Mouse (Mus musculus) midbrain, embryonic 14.5 days (tissue): ENCODE measurements around the gene Maco1. TPM values are rescaled to one million over a fixed set of nuclear protein-coding genes. Genes with fewer than 3 reads are reported as not detected.

Experiments
- ATAC-seq: fragments of 200-750 bp; cut with Nextera tagmentation; 2 replicates; pipeline ENCODE4 v1.8.0; 2017; ENCODE audit warnings: moderate number of reproducible peaks, moderate library complexity; ENCODE audit not compliant: low FRiP score, low TSS enrichment
- DNase-seq: peaks from one replicate; pipeline ENCODE4 v3.0.0-alpha.2; 2015
- H3K27ac ChIP-seq: fragments of 300-500 bp; sonication (generic); replicated peaks from 2 replicates; pipeline ENCODE4 v1.5.1; 2014; ENCODE audit warnings: mild to moderate bottlenecking, low read depth, low read length, moderate library complexity
- H3K27me3 ChIP-seq: fragments of 300-500 bp; sonication (generic); 2 replicates; pipeline ENCODE4 v1.6.1; 2014; ENCODE audit warnings: low read length, control low read depth, mixed read lengths; ENCODE audit not compliant: control insufficient read depth, insufficient read depth
- H3K36me3 ChIP-seq: fragments of 300-500 bp; sonication (generic); 2 replicates; pipeline ENCODE4 v1.6.1; 2014; ENCODE audit warnings: low read length, control low read depth; ENCODE audit not compliant: control insufficient read depth, insufficient read depth
- H3K4me1 ChIP-seq: fragments of 300-500 bp; sonication (generic); 2 replicates; pipeline ENCODE4 v1.6.1; 2014; ENCODE audit warnings: mild to moderate bottlenecking, antibody characterized with exemption, low read length, control low read depth; ENCODE audit not compliant: control insufficient read depth, insufficient read depth
- H3K4me2 ChIP-seq: fragments of 300-500 bp; sonication (generic); 2 replicates; pipeline ENCODE4 v1.6.1; 2014; ENCODE audit warnings: mild to moderate bottlenecking, low read length, moderate library complexity
- H3K4me3 ChIP-seq: fragments of 300-500 bp; sonication (generic); replicated peaks from 2 replicates; pipeline ENCODE4 v1.5.1; 2014; ENCODE audit warnings: low read depth, low read length
- H3K9ac ChIP-seq: fragments of 300-500 bp; sonication (generic); replicated peaks from 2 replicates; pipeline ENCODE4 v1.6.1; 2014; ENCODE audit warnings: mild to moderate bottlenecking, low read length, moderate library complexity
- H3K9me3 ChIP-seq: fragments of 300-500 bp; sonication (generic); 2 replicates; pipeline ENCODE4 v1.6.1; 2016; ENCODE audit warnings: low read length, control low read depth, mixed read lengths; ENCODE audit not compliant: control insufficient read depth
- WGBS: fragments of 180-500 bp; shearing (Covaris S2); extraction: QIAGEN DNeasy Blood & Tissue Kit; methylation state at CpG from one replicate; pipeline ENCODE4 v1.1.7; 2014; 5-methylcytosine and 5-hydroxymethylcytosine counted together
- polyA plus RNA-seq: library from polyadenylated mRNA; unstranded; fragments of >200 nt; fragmentation: Nextera tagmentation; extraction: Ambion mirVana; gene quantifications from 2 replicates; pipeline ENCODE4 v1.2.1, GENCODE M21; 2014

The Maco1 gene
- polyA plus RNA-seq, 1 experiment from 2014 or later = 100 TPM

DNA sequence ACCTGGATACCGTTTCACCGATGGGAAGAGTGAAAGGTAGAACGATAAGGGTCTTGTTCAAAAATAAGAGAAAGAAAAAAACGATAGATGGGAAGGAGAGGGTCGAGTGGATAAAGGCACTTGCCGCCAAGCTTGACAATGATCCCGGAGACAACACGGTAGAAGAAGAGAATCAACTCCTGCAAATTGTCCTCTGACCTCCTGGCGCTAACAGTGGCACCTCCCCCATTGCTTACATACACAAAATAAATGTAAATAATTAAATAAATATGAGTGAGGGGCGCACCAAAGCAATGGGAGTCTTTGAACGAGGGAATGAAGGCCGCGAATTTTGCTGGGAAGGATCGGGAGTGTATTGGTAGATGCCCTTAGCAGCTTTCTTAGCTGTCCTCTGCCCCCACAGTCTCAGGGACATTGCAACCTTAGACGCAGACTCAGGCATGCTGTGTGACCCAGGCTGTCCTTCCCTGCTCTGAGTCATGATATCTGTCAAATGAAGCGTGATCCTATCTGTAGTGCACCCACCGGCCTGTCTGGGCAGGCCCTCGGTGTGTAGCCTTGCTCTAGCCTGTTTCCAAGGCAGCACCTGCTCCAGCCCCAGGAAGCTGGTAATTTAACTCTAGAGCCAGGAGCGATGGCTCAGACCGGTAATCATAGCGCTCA, 84.8 kb downstream of the Maco1 start:
- no peak for DNase-seq
- ATAC-seq = no peak
- peaks cover 39% of the 10 kb centered on the region; the same call in 1 of the 2 replicates for H3K27me3 ChIP-seq
- 10% methylated on average over 21 of the region's 21 CpGs for WGBS
- peak overlapping the region; percentile 44 for H3K4me3 ChIP-seq
- H3K27ac ChIP-seq = no peak overlapping the region
- peak overlapping the region; percentile 49; the same call in 1 of the 2 replicates for H3K9ac ChIP-seq
- peak overlapping the region; percentile 79 for H3K4me2 ChIP-seq
- peaks cover 12% of the 10 kb centered on the region for H3K4me1 ChIP-seq
- H3K9me3 ChIP-seq = no peaks in the 10 kb centered on the region
- H3K36me3 ChIP-seq = no peaks in the 10 kb centered on the region

DNA sequence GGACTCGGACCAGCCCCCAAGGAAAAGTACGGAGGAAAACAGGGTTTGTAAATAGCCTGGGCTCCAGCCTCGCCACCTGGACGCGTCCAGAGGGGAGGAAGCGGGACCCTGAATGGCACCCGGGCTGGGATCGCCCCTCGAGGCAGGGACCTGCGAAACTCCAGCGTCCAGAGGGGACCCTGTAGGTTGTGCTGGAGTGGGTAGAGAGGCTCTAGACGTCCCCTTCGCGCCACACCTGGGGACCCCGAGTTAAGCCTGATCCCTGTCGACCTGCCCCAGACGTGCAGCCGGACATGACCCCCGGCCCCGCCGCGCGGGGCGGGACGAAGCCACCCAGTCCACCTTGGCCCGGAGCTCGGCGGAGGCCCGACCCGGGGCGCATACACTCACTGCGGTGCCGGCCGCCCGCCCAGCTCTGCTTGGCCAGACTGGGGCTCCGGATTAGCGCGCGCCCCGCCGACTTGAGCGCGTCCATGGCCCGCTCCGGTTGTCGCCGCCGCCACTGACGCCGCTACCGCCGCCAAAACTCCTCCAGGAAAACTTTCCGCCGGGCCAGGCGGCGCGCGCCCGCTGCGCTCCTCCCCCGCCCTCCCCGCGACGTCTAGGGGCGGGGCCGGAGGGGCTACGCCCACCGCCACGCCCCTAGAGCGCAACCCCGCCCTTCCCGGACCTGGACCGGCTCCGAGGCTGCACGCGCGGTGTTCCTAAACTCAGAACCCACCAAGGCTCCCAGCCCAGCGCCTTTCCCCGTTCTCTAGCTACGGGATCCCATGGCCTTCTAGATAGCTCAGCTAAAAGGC, 85.5 kb downstream of the Maco1 start, which contains the start of gene Ldlrap1:
TSS of gene Ldlrap1 (minus strand) at position 599 of the 800 bp plus-strand sequence.
- no peak within 1 kb of the TSS for H3K27ac ChIP-seq
- no peaks in the 10 kb centered on the region for H3K36me3 ChIP-seq
- peak within 1 kb of the TSS; percentile 49 for H3K9ac ChIP-seq
- H3K9me3 ChIP-seq = no peaks in the 10 kb centered on the region
- DNase-seq (peak; percentile 78), ATAC-seq (peak; percentile 46; the same call in 1 of the 2 replicates)
- H3K4me3 ChIP-seq = peak within 1 kb of the TSS; percentile 44
- H3K4me1 ChIP-seq = peaks cover 12% of the 10 kb centered on the region
- under 1% methylated on average over 74 of the region's 80 CpGs for WGBS
- peak within 1 kb of the TSS; percentile 79 for H3K4me2 ChIP-seq
- H3K27me3 ChIP-seq = peaks cover 39% of the 10 kb centered on the region; the same call in 1 of the 2 replicates

DNA sequence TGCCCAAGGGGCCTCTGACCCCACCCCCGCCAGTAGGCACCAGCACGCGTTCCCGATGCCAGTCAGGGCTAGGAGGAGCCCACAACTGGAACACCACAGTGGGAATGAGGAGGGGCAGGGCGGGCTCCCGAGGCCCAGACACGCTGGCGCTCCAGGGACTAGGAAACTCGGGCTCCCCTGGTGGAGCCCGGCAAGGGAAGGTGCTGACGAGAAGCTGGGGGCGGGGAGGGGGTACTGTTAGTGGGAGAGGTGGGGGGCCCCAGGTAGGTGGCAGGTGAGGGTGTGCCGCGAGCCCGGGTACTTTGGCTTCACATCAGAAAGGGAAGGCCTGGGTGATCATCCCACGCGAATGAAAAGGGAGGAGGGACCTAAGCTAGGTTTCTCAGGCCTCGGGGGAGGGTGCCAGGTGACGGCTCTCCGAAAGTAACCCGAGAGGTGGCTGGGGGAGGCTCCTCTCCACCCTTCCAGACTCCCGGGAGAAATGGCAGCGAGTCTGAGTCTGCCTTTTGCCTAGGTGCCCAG, 86.2 kb downstream of the Maco1 start:
- H3K4me1 ChIP-seq = peaks cover 12% of the 10 kb centered on the region
- H3K9ac ChIP-seq = peak overlapping the region; percentile 49; the same call in 1 of the 2 replicates
- ATAC-seq = no peak
- H3K4me2 ChIP-seq = peak overlapping the region; percentile 79
- H3K27me3 ChIP-seq = peaks cover 39% of the 10 kb centered on the region; the same call in 1 of the 2 replicates
- H3K27ac ChIP-seq = no peak overlapping the region
- no peak for DNase-seq
- H3K4me3 ChIP-seq = peak overlapping the region; percentile 44
- H3K36me3 ChIP-seq = no peaks in the 10 kb centered on the region
- 2% methylated on average over 23 of the region's 23 CpGs for WGBS
- H3K9me3 ChIP-seq = no peaks in the 10 kb centered on the region

DNA sequence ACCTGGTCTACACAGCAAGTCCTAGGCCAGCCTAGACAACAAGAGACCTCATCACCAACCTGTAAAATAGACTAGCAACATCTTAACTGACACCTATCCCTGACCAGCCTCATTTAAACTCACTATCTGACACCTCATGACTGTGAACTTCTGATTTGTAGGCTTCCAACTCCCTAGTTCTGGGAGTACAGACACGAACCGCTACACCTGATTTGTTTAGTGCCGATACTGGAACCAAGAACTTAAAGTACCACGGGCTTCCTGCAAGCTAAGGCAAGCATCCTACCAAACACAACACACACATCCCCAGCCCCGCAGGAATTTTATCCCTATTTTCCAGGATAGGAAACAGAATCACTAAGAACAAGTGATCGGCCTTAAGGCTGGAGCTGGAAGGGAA, 86.9 kb downstream of the Maco1 start:
- Histone ChIP-seq H3K27ac (no peak overlapping the region), H3K4me1 (peaks cover 12% of the 10 kb centered on the region), H3K9me3 (no peaks in the 10 kb centered on the region), H3K4me3 (no peak overlapping the region), H3K9ac (no peak overlapping the region), H3K36me3 (no peaks in the 10 kb centered on the region), H3K27me3 (peaks cover 39% of the 10 kb centered on the region; the same call in 1 of the 2 replicates), H3K4me2 (no peak overlapping the region)
- ATAC-seq (no peak), DNase-seq (no peak)
- WGBS = 74% methylated on average over 6 of the region's 6 CpGs

DNA sequence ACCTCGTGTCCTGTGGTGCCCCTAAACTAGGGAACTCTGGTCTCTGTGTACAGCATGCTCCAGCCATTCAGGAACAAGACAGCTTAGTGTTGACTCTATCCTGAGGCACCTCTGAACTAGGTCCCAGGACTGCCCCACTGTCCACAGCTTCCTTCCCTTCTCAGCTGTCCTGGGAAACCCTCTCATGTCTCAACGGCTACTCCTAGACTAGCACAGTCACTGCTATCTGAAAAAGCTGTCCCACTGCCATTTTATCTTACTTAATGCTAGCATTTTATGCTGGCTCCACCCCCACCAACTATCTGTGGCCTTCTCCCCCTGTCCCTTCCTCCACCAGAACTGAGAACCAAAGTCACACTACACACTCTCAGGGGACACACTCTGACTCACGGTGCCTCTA, 88.8 kb downstream of the Maco1 start:
- no peak overlapping the region for H3K27ac ChIP-seq
- ATAC-seq (no peak), DNase-seq (no peak)
- H3K9ac ChIP-seq = no peak overlapping the region
- H3K9me3 ChIP-seq = no peaks in the 10 kb centered on the region
- 77% methylated on average over 3 of the region's 3 CpGs for WGBS
- no peak overlapping the region for H3K4me3 ChIP-seq
- no peak overlapping the region for H3K4me2 ChIP-seq
- peaks cover 37% of the 10 kb centered on the region; the same call in 1 of the 2 replicates for H3K27me3 ChIP-seq
- peaks cover 12% of the 10 kb centered on the region for H3K4me1 ChIP-seq
- H3K36me3 ChIP-seq = no peaks in the 10 kb centered on the region

DNA sequence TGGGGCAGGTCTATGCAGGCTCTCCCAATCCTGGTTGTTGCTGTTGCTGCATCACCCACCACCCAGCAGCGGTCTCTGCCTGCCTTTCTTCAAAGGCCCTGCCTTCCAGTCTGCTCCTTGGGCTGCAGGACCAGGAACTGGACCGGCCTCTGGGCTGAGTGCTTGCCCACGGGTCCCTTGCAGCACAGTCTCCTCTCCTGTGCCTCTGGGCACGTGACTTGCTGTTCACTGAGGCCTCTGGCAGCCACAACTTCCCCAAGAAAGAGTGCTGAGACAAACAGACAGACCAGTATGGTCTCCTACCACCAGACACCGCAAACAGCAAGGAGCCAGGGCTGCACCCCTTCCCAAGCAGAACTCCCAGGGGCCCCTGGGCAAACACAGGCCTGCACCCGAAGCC, 90.8 kb downstream of the Maco1 start:
- Histone ChIP-seq H3K4me2 (no peak overlapping the region), H3K9me3 (no peaks in the 10 kb centered on the region), H3K27ac (no peak overlapping the region), H3K36me3 (no peaks in the 10 kb centered on the region), H3K9ac (no peak overlapping the region), H3K4me1 (peaks cover 5% of the 10 kb centered on the region), H3K27me3 (peaks cover 19% of the 10 kb centered on the region; the same call in 1 of the 2 replicates), H3K4me3 (no peak overlapping the region)
- DNase-seq (no peak), ATAC-seq (no peak)
- WGBS = 84% methylated on average over 6 of the region's 6 CpGs

DNA sequence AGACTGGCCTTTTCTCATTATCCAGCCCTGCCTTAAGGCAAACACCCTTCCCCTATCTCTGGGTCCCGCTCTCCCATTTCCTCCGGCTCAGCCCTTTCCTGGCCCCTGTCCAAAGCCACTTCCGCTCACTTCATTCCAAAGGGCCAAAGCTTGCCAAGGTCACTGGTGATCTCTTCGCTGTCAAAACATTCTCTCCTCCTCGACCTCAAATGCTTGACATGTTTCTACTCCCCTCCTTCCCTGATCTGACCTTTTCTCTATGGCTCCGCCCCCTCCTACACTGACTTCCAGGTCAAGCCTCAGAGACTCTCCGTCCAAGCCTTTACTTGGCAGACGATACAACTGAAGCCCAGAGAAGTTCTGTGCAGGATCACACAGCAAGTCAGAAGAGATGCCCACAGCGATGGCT, 92.3 kb downstream of the Maco1 start:
- DNase-seq (no peak), ATAC-seq (no peak)
- H3K36me3 ChIP-seq = no peaks in the 10 kb centered on the region
- H3K27me3 ChIP-seq = peaks cover 5% of the 10 kb centered on the region; the same call in 1 of the 2 replicates
- no peaks in the 10 kb centered on the region for H3K9me3 ChIP-seq
- no peak overlapping the region for H3K27ac ChIP-seq
- no peak overlapping the region for H3K9ac ChIP-seq
- H3K4me2 ChIP-seq = no peak overlapping the region
- H3K4me3 ChIP-seq = no peak overlapping the region
- whole genome bisulfite sequencing = 73% methylated on average over 9 of the region's 9 CpGs
- no peaks in the 10 kb centered on the region for H3K4me1 ChIP-seq

DNA sequence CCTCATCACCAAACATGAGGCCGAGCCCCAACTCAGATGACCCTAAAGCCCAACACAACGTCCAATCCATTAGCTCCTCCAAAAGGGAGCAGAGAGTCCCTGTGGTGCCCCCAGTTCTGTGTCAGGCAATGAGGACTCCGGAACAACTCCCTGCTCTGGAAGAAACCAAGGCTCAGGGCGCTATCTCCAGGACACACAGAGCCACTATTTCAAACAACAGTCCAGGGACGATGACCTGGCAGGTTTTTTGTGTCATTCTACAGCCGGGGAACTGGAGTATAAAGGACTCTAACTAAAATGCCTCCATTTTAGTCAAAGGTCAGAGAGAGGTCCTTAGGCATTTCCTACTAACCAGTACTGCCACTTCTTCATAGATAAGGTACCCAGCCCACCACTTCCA, 92.9 kb downstream of the Maco1 start:
- ATAC-seq (no peak), DNase-seq (no peak)
- Histone ChIP-seq H3K9ac (no peak overlapping the region), H3K4me2 (no peak overlapping the region), H3K27me3 (0 out of 2 replicates have a peak, but pooled peaks cover under 1% of the 10 kb centered on the region), H3K36me3 (no peaks in the 10 kb centered on the region), H3K9me3 (no peaks in the 10 kb centered on the region), H3K4me1 (no peaks in the 10 kb centered on the region), H3K4me3 (no peak overlapping the region), H3K27ac (no peak overlapping the region)
- WGBS = 85% methylated on average over 6 of the region's 6 CpGs
